Mouse (Mus musculus) G1E (cell line): ENCODE data around the gene Znrd1as.

Source experiments
- CTCF ChIP-seq: IDR thresholded peaks from 2 replicates; pipeline ENCODE4 v1.5.1; 2012; ENCODE audit warnings: low read depth, low read length, inconsistent platforms, mixed read lengths
- GATA1 ChIP-seq: IDR thresholded peaks from 2 replicates; pipeline ENCODE4 v1.6.1; 2012; ENCODE audit warnings: borderline replicate concordance, low read length, inconsistent platforms, mixed read lengths
- GATA2 ChIP-seq: IDR thresholded peaks from 2 replicates; pipeline ENCODE4 v1.6.1; 2012; ENCODE audit warnings: low read depth, low read length, inconsistent platforms, borderline replicate concordance
- POLR2AphosphoS5 ChIP-seq: IDR thresholded peaks from 2 replicates; pipeline ENCODE4 v1.6.1; 2012; ENCODE audit warnings: low read depth, low read length, inconsistent platforms; ENCODE audit not compliant: insufficient replicate concordance
- TAL1 ChIP-seq: conservative IDR thresholded peaks from 2 replicates; pipeline ENCODE4 v1.6.1; 2012; ENCODE audit warnings: low read depth, low read length, inconsistent platforms, mixed read lengths

DNA sequence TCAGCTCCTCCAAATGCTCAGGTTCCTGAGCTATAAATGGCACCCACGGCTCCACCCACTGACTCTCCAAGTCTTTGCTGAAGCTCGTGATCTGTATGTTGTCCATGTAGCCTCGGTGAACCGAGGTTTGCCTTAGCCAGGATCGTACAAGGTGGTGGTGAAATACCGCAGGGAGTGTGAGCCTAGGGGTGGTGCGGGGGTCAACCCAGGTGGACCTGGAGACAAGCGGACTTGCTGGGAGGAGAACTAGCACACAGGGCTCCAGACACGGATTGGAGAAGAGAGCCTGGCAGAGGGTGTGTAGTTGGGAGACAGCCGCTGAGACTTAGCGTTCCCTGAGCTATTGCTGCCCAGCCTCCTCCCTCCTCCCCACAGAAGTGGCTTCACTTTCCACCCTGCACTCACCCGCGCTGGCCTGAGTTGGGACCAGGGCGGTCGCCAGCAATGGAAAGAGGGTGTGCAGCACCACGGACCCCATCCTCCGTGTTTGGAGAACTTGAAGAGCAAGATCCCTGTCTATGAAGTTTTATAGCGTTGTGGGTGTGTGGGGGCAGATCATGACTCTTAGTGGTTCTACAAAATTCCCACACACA is 22.9 kb downstream of the Znrd1as start, which contains the start of gene 2410137M14Rik:
- TF ChIP-seq POLR2AphosphoS5: no peak
- TF ChIP-seq GATA2: no peak
- no peak for TF ChIP-seq CTCF
- no peak for TF ChIP-seq GATA1
- TF ChIP-seq TAL1: no peak
